Mouse (Mus musculus) small intestine, adult 2 months (tissue): Measurements from ENCODE around the gene Zfp462.

Experiments
- CTCF ChIP-seq: fragments of 200-500 bp; IDR thresholded peaks from 2 replicates; pipeline ENCODE4 v1.5.1; 2012; ENCODE audit warnings: low read depth, mild to moderate bottlenecking, control low read depth, inconsistent platforms, low read length, moderate library complexity, mixed read lengths; ENCODE audit not compliant: insufficient replicate concordance, insufficient read length; ENCODE audit errors: extremely low read depth
- POLR2A ChIP-seq: fragments of 200-500 bp; IDR thresholded peaks from 2 replicates; pipeline ENCODE4 v1.6.1; 2012; ENCODE audit warnings: low read depth, mild to moderate bottlenecking, control low read depth, inconsistent platforms, low read length, moderate library complexity

GRCm38 (mm10) chr4:54954455-54954854, 9.6 kb downstream of the Zfp462 start:
- TF ChIP-seq CTCF (no peak), POLR2A (no peak)
